Mouse (Mus musculus) right cerebral cortex, postnatal 25 days (tissue): ENCODE measurements around the gene Mrap.
A peak's percentile ranks its signal among the peaks of the same experiment; 100 is the strongest.

Source experiments
- DNase-seq: peaks from one replicate; pipeline ENCODE4 v3.0.0; 2022

The Mrap gene

GRCm38 (mm10) chr16:90738092-90738956, at the start of gene Mrap:
TSS of gene Mrap (plus strand) at chr16:90738207.
- DNase-seq, result no peak

GRCm38 (mm10) chr16:90692704-90693385, 45.2 kb upstream of the Mrap start:
- DNase-seq, result peak; percentile 38

- no peak for DNase-seq
Measured at GRCm38 (mm10) chr16:90693625-90694024, 44.4 kb upstream of the Mrap start.

- DNase-seq, result no peak
Measured at GRCm38 (mm10) chr16:90694719-90695118, 43.3 kb upstream of the Mrap start.

GRCm38 (mm10) chr16:90695121-90695520, 42.9 kb upstream of the Mrap start:
- no peak for DNase-seq

- peak; percentile 20 for DNase-seq
Measured at GRCm38 (mm10) chr16:90696306-90696705, 41.7 kb upstream of the Mrap start.

GRCm38 (mm10) chr16:90699390-90699789, 38.6 kb upstream of the Mrap start:
- DNase-seq, result no peak

GRCm38 (mm10) chr16:90701541-90701940, 36.5 kb upstream of the Mrap start:
- DNase-seq, result no peak

- no peak for DNase-seq
Measured at GRCm38 (mm10) chr16:90703646-90704045, 34.4 kb upstream of the Mrap start.

- DNase-seq, result no peak
Measured at GRCm38 (mm10) chr16:90704161-90704825, 33.7 kb upstream of the Mrap start.

GRCm38 (mm10) chr16:90706279-90706678, 31.7 kb upstream of the Mrap start:
- DNase-seq, result no peak

- DNase-seq, result peak; percentile 82
Measured at GRCm38 (mm10) chr16:90709711-90710289, 28.2 kb upstream of the Mrap start.

- DNase-seq, result no peak
Measured at GRCm38 (mm10) chr16:90710313-90710712, 27.7 kb upstream of the Mrap start.

GRCm38 (mm10) chr16:90724051-90724450, 14.0 kb upstream of the Mrap start:
- DNase-seq, result no peak

- DNase-seq, result no peak
Measured at GRCm38 (mm10) chr16:90726600-90727227, 11.3 kb upstream of the Mrap start.

GRCm38 (mm10) chr16:90727233-90728115, 10.5 kb upstream of the Mrap start, which contains the start of gene Mis18a:
TSS of gene Mis18a (minus strand) at chr16:90727404.
- DNase-seq, result peak; percentile 96

- no peak for DNase-seq
Measured at GRCm38 (mm10) chr16:90735611-90736010, 2.4 kb upstream of the Mrap start.

- DNase-seq, result no peak
Measured at GRCm38 (mm10) chr16:90736672-90737270, 1.2 kb upstream of the Mrap start.

GRCm38 (mm10) chr16:90747143-90747542, 9.1 kb downstream of the Mrap start:
- DNase-seq, result peak; percentile 40

- no peak for DNase-seq
Measured at GRCm38 (mm10) chr16:90748169-90748568, 10.2 kb downstream of the Mrap start.

GRCm38 (mm10) chr16:90753386-90753941, 15.5 kb downstream of the Mrap start:
- DNase-seq, result no peak
